Mouse (Mus musculus): ENCODE results near the gene 9630041A04Rik. TPM values are rescaled to one million over a fixed set of nuclear protein-coding genes. Genes with fewer than 3 reads are reported as not detected.

The 9630041A04Rik gene
- polyA plus RNA-seq, 1 experiment = not detected

GRCm38 (mm10) chr9:101868593-101868992, 7.0 kb downstream of the 9630041A04Rik start:
- Histone ChIP-seq H3K4me1 (ENCODE audit: control insufficient read depth) (no peaks in the 10 kb centered on the region), H3K36me3 (ENCODE audit: control insufficient read depth) (no peaks in the 10 kb centered on the region), H3K4me3 (replicated peaks) (no peak overlapping the region), H3K9me3 (ENCODE audit: control insufficient read depth, low read length) (0 out of 2 replicates have a peak, but pooled peaks cover 3% of the 10 kb centered on the region), H3K27me3 (ENCODE audit: control insufficient read depth) (no peaks in the 10 kb centered on the region)
- TF ChIP-seq TAL1 (IDR thresholded peaks at IDR 0.05; ENCODE audit: low read length) = no peak
- TF ChIP-seq GATA1 (IDR thresholded peaks at IDR 0.05; ENCODE audit: low read length) = no peak

- no peak for TF ChIP-seq GATA1 (IDR thresholded peaks at IDR 0.05; ENCODE audit: low read length)
- no peak for TF ChIP-seq TAL1 (IDR thresholded peaks at IDR 0.05; ENCODE audit: low read length)
- no peaks in the 10 kb centered on the region for H3K4me1 ChIP-seq (ENCODE audit: control insufficient read depth)
- no peaks in the 10 kb centered on the region for H3K27me3 ChIP-seq (ENCODE audit: control insufficient read depth)
- no peak overlapping the region for H3K4me3 ChIP-seq (replicated peaks)
- H3K36me3 ChIP-seq (ENCODE audit: control insufficient read depth) = no peaks in the 10 kb centered on the region
- 0 out of 2 replicates have a peak, but pooled peaks cover 3% of the 10 kb centered on the region for H3K9me3 ChIP-seq (ENCODE audit: control insufficient read depth, low read length)
These were observed 8.4 kb downstream of the 9630041A04Rik start for GRCm38 (mm10) chr9:101870034-101870433.

GRCm38 (mm10) chr9:101875306-101875705, 13.7 kb downstream of the 9630041A04Rik start:
- H3K36me3 ChIP-seq (ENCODE audit: control insufficient read depth) = no peaks in the 10 kb centered on the region
- no peak overlapping the region for H3K4me3 ChIP-seq (replicated peaks)
- H3K4me1 ChIP-seq (ENCODE audit: control insufficient read depth) = no peaks in the 10 kb centered on the region
- TF ChIP-seq TAL1 (IDR thresholded peaks at IDR 0.05; ENCODE audit: low read length) = no peak
- no peaks in the 10 kb centered on the region for H3K27me3 ChIP-seq (ENCODE audit: control insufficient read depth)
- no peaks in the 10 kb centered on the region for H3K9me3 ChIP-seq (ENCODE audit: control insufficient read depth, low read length)

GRCm38 (mm10) chr9:101877109-101877987, 15.7 kb downstream of the 9630041A04Rik start:
- TF ChIP-seq GATA1 (IDR thresholded peaks at IDR 0.05; ENCODE audit: low read length) (no peak), TAL1 (IDR thresholded peaks at IDR 0.05; ENCODE audit: low read length) (no peak)
- Histone ChIP-seq H3K27me3 (ENCODE audit: control insufficient read depth) (no peaks in the 10 kb centered on the region), H3K4me1 (ENCODE audit: control insufficient read depth) (no peaks in the 10 kb centered on the region), H3K9me3 (ENCODE audit: control insufficient read depth, low read length) (no peaks in the 10 kb centered on the region), H3K36me3 (ENCODE audit: control insufficient read depth) (no peaks in the 10 kb centered on the region), H3K4me3 (replicated peaks) (no peak overlapping the region)

GRCm38 (mm10) chr9:101883295-101883694, 21.7 kb downstream of the 9630041A04Rik start:
- TF ChIP-seq GATA1 (IDR thresholded peaks at IDR 0.05; ENCODE audit: low read length) (no peak), TAL1 (IDR thresholded peaks at IDR 0.05; ENCODE audit: low read length) (no peak)
- Histone ChIP-seq H3K4me3 (replicated peaks) (no peak overlapping the region), H3K27me3 (ENCODE audit: control insufficient read depth) (no peaks in the 10 kb centered on the region), H3K4me1 (ENCODE audit: control insufficient read depth) (no peaks in the 10 kb centered on the region), H3K9me3 (ENCODE audit: control insufficient read depth, low read length) (no peaks in the 10 kb centered on the region), H3K36me3 (ENCODE audit: control insufficient read depth) (no peaks in the 10 kb centered on the region)

GRCm38 (mm10) chr9:101897851-101898250, 36.2 kb downstream of the 9630041A04Rik start:
- Histone ChIP-seq H3K4me1 (ENCODE audit: control insufficient read depth) (no peaks in the 10 kb centered on the region), H3K27me3 (ENCODE audit: control insufficient read depth) (no peaks in the 10 kb centered on the region), H3K36me3 (ENCODE audit: control insufficient read depth) (no peaks in the 10 kb centered on the region), H3K4me3 (replicated peaks) (no peak overlapping the region), H3K9me3 (ENCODE audit: control insufficient read depth, low read length) (no peaks in the 10 kb centered on the region)
- TF ChIP-seq GATA1 (IDR thresholded peaks at IDR 0.05; ENCODE audit: low read length) (no peak), TAL1 (IDR thresholded peaks at IDR 0.05; ENCODE audit: low read length) (no peak)

- H3K9me3 ChIP-seq (ENCODE audit: control insufficient read depth, low read length) = no peaks in the 10 kb centered on the region
- H3K27me3 ChIP-seq (ENCODE audit: control insufficient read depth) = no peaks in the 10 kb centered on the region
- no peaks in the 10 kb centered on the region for H3K4me1 ChIP-seq (ENCODE audit: control insufficient read depth)
- no peaks in the 10 kb centered on the region for H3K36me3 ChIP-seq (ENCODE audit: control insufficient read depth)
- TF ChIP-seq GATA1 (IDR thresholded peaks at IDR 0.05; ENCODE audit: low read length) = no peak
- TF ChIP-seq TAL1 (IDR thresholded peaks at IDR 0.05; ENCODE audit: low read length) = no peak
- H3K4me3 ChIP-seq (replicated peaks) = no peak overlapping the region
These were observed 41.8 kb downstream of the 9630041A04Rik start for GRCm38 (mm10) chr9:101903406-101903805.

- Histone ChIP-seq H3K36me3 (ENCODE audit: control insufficient read depth) (no peaks in the 10 kb centered on the region), H3K27me3 (ENCODE audit: control insufficient read depth) (no peaks in the 10 kb centered on the region), H3K9me3 (ENCODE audit: control insufficient read depth, low read length) (peaks cover 2% of the 10 kb centered on the region; the same call in 1 of the 2 replicates), H3K4me3 (replicated peaks) (no peak overlapping the region), H3K4me1 (ENCODE audit: control insufficient read depth) (no peaks in the 10 kb centered on the region)
- no peak for TF ChIP-seq GATA1 (IDR thresholded peaks at IDR 0.05; ENCODE audit: low read length)
- no peak for TF ChIP-seq TAL1 (IDR thresholded peaks at IDR 0.05; ENCODE audit: low read length)
These were observed 46.2 kb downstream of the 9630041A04Rik start for GRCm38 (mm10) chr9:101907747-101908255.

- Histone ChIP-seq H3K4me1 (ENCODE audit: control insufficient read depth) (no peaks in the 10 kb centered on the region), H3K9me3 (ENCODE audit: control insufficient read depth, low read length) (peaks cover 8% of the 10 kb centered on the region; the same call in 1 of the 2 replicates)
- TF ChIP-seq GATA1 (IDR thresholded peaks at IDR 0.05; ENCODE audit: low read length) (no peak), TAL1 (IDR thresholded peaks at IDR 0.05; ENCODE audit: low read length) (no peak)
These were observed 47.2 kb downstream of the 9630041A04Rik start for GRCm38 (mm10) chr9:101908849-101909248.

More at GRCm38 (mm10) chr9:101908849-101909248, 47.2 kb downstream of the 9630041A04Rik start:
- no peak overlapping the region for H3K4me3 ChIP-seq (replicated peaks)
- H3K36me3 ChIP-seq (ENCODE audit: control insufficient read depth) = no peaks in the 10 kb centered on the region
- no peaks in the 10 kb centered on the region for H3K27me3 ChIP-seq (ENCODE audit: control insufficient read depth)
